Mouse (Mus musculus) gastrocnemius, adult 2 months (tissue): ENCODE measurements around the gene Icam2. TPM values are rescaled to one million over a fixed set of nuclear protein-coding genes. Genes with fewer than 3 reads are reported as not detected.
"Not testable (repeated sequence)": the region's sequence is repeated elsewhere in the genome, so short reads cannot be mapped to it uniquely, and the experiment has no call there.

ENCODE experiments used
- DNase-seq: peaks from one replicate; pipeline ENCODE4 v3.0.0; 2022
- H3K27ac ChIP-seq: fragments of 200-600 bp; 2 replicates; pipeline ENCODE4 v1.8.1; 2022; ENCODE audit warnings: mild to moderate bottlenecking
- H3K4me3 ChIP-seq: fragments of 200-600 bp; 2 replicates; pipeline ENCODE4 v1.8.1; 2022; ENCODE audit warnings: mild to moderate bottlenecking, moderate library complexity
- CTCF ChIP-seq: fragments of 200-600 bp; IDR thresholded peaks from 2 replicates; pipeline ENCODE4 v1.8.1; 2022; ENCODE audit warnings: antibody characterized with exemption, mild to moderate bottlenecking, moderate library complexity
- intact Hi-C: fragments of 180-260 bp; cut with DNase I; formaldehyde crosslinking; loops from one replicate; pipeline ENCODE4 v1.15.1; 2025
- total RNA-seq, 2 experiments: library from RNA; stranded (reverse); gene quantifications; 2 replicates each; pipeline ENCODE4 v1.2.3; 2021

Gene Icam2
- total RNA-seq, 2 experiments from 2014 or later = 4.2 to 6.2 TPM

GRCm38 (mm10) chr11:106355382-106356128 lies 32.3 kb downstream of the Icam2 start:
- H3K27ac ChIP-seq = peak overlapping the region; percentile 91
- H3K4me3 ChIP-seq = peak overlapping the region; percentile 48
- DNase-seq = peak; percentile 82
- intact Hi-C loops = no loop called here
- no peak for TF ChIP-seq CTCF

- intact Hi-C loops = no loop called here
These were observed 33.7 kb downstream of the Icam2 start for GRCm38 (mm10) chr11:106354181-106354580.

GRCm38 (mm10) chr11:106353188-106353587 lies 34.7 kb downstream of the Icam2 start, which contains the start of gene Scn4a:
Scn4a (minus strand) TSS chr11:106353288.
- Histone ChIP-seq H3K27ac (peak within 1 kb of the TSS; percentile 91), H3K4me3 (peak within 1 kb of the TSS; percentile 48)
- intact Hi-C loops = no loop called here
- no peak for DNase-seq
- TF ChIP-seq CTCF = no peak

More at GRCm38 (mm10) chr11:106354181-106354580, 33.7 kb downstream of the Icam2 start:
- no peak for DNase-seq
- peak overlapping the region; percentile 91 for H3K27ac ChIP-seq
- no peak for TF ChIP-seq CTCF
- peak overlapping the region; percentile 48 for H3K4me3 ChIP-seq

- intact Hi-C loops = no loop called here
These were observed 35.9 kb downstream of the Icam2 start for GRCm38 (mm10) chr11:106351941-106352340.

GRCm38 (mm10) chr11:106351253-106351652 lies 36.6 kb downstream of the Icam2 start:
- no peak for TF ChIP-seq CTCF
- peak overlapping the region; percentile 44 for H3K4me3 ChIP-seq
- peak; percentile 62 for DNase-seq
- intact Hi-C loops = no loop called here
- H3K27ac ChIP-seq = peak overlapping the region; percentile 91

More at GRCm38 (mm10) chr11:106351941-106352340, 35.9 kb downstream of the Icam2 start:
- Histone ChIP-seq H3K4me3 (no peak overlapping the region; the same call in 1 of the 2 replicates), H3K27ac (peak overlapping the region; percentile 91)
- TF ChIP-seq CTCF = no peak
- no peak for DNase-seq

GRCm38 (mm10) chr11:106350853-106351252 lies 37.0 kb downstream of the Icam2 start:
- DNase-seq = peak; percentile 89
- peak overlapping the region; percentile 57 for H3K4me3 ChIP-seq
- intact Hi-C loops = no loop called here

GRCm38 (mm10) chr11:106349772-106350171 lies 38.1 kb downstream of the Icam2 start:
- DNase-seq = no peak
- intact Hi-C loops = no loop called here

More at GRCm38 (mm10) chr11:106350853-106351252, 37.0 kb downstream of the Icam2 start:
- no peak for TF ChIP-seq CTCF
- peak overlapping the region; percentile 91 for H3K27ac ChIP-seq

GRCm38 (mm10) chr11:106344910-106345309 lies 43.0 kb downstream of the Icam2 start:
- TF ChIP-seq CTCF = no peak
- intact Hi-C loops = no loop called here
- no peak for DNase-seq
- peak overlapping the region; percentile 56; the same call in 1 of the 2 replicates for H3K27ac ChIP-seq
- no peak overlapping the region for H3K4me3 ChIP-seq

More at GRCm38 (mm10) chr11:106349772-106350171, 38.1 kb downstream of the Icam2 start:
- no peak for TF ChIP-seq CTCF
- H3K4me3 ChIP-seq = no peak overlapping the region
- peak overlapping the region; percentile 91 for H3K27ac ChIP-seq

- Histone ChIP-seq H3K27ac (peak overlapping the region; percentile 93), H3K4me3 (peak overlapping the region; percentile 45)
- TF ChIP-seq CTCF = no peak
- DNase-seq = peak; percentile 88
- intact Hi-C loops = no loop called here
These were observed 46.8 kb downstream of the Icam2 start for GRCm38 (mm10) chr11:106340990-106341520.

GRCm38 (mm10) chr11:106339323-106339722 lies 48.6 kb downstream of the Icam2 start:
- DNase-seq, intact Hi-C loops: not testable (repeated sequence)
- peak overlapping the region; percentile 29 for H3K4me3 ChIP-seq
- peak overlapping the region; percentile 93 for H3K27ac ChIP-seq

- no peak for TF ChIP-seq CTCF
- DNase-seq = no peak
- H3K4me3 ChIP-seq = peak overlapping the region; percentile 29
- intact Hi-C loops = no loop called here
- H3K27ac ChIP-seq = peak overlapping the region; percentile 93
These were observed 49.0 kb downstream of the Icam2 start for GRCm38 (mm10) chr11:106338870-106339269.

- intact Hi-C loops = no loop called here
- H3K27ac ChIP-seq = peak overlapping the region; percentile 93
- peak; percentile 71 for DNase-seq
- no peak overlapping the region; the same call in 1 of the 2 replicates for H3K4me3 ChIP-seq
- TF ChIP-seq CTCF = no peak
These were observed 49.8 kb downstream of the Icam2 start for GRCm38 (mm10) chr11:106338029-106338428.

- peak; percentile 33 for TF ChIP-seq CTCF
- peak overlapping the region; percentile 52 for H3K4me3 ChIP-seq
- intact Hi-C loops = no loop called here
- peak overlapping the region; percentile 93 for H3K27ac ChIP-seq
- peak; percentile 87 for DNase-seq
These were observed 53.8 kb downstream of the Icam2 start for GRCm38 (mm10) chr11:106334066-106334465.
